Mouse (Mus musculus): Measurements from ENCODE around the gene Gsto1.
A peak's percentile ranks its signal among the peaks of the same experiment; 100 is the strongest.

The Gsto1 gene

GRCm38 (mm10) chr19:47890489-47891130, 35.8 kb downstream of the Gsto1 start:
- DNase-seq (ENCODE audit: low spot score): no peak

- no peak for DNase-seq (ENCODE audit: low spot score)
Observed at GRCm38 (mm10) chr19:47891562-47892312, 37.0 kb downstream of the Gsto1 start.

GRCm38 (mm10) chr19:47893092-47893491, 38.3 kb downstream of the Gsto1 start:
- DNase-seq (ENCODE audit: low spot score): no peak

- DNase-seq (ENCODE audit: low spot score): no peak
Observed at GRCm38 (mm10) chr19:47898472-47899079, 43.8 kb downstream of the Gsto1 start.

- no peak for DNase-seq (ENCODE audit: low spot score)
Observed at GRCm38 (mm10) chr19:47900012-47900411, 45.2 kb downstream of the Gsto1 start.

GRCm38 (mm10) chr19:47900558-47900957, 45.8 kb downstream of the Gsto1 start:
- DNase-seq (ENCODE audit: low spot score): no peak

GRCm38 (mm10) chr19:47902316-47903201, 47.8 kb downstream of the Gsto1 start:
- no peak for DNase-seq (ENCODE audit: low spot score)

GRCm38 (mm10) chr19:47903679-47904078, 48.9 kb downstream of the Gsto1 start:
- no peak for DNase-seq (ENCODE audit: low spot score)

- no peak for DNase-seq (ENCODE audit: low spot score)
Observed at GRCm38 (mm10) chr19:47905081-47905480, 50.3 kb downstream of the Gsto1 start.

- DNase-seq (ENCODE audit: low spot score): no peak
Observed at GRCm38 (mm10) chr19:47905603-47906002, 50.8 kb downstream of the Gsto1 start.

- DNase-seq (ENCODE audit: low spot score): no peak
Observed at GRCm38 (mm10) chr19:47907596-47907995, 52.8 kb downstream of the Gsto1 start.

- DNase-seq (ENCODE audit: low spot score): no peak
Observed at GRCm38 (mm10) chr19:47908961-47909371, 54.2 kb downstream of the Gsto1 start.

- DNase-seq (ENCODE audit: low spot score): peak; percentile 51
Observed at GRCm38 (mm10) chr19:47909387-47910116, 54.8 kb downstream of the Gsto1 start.

- DNase-seq (ENCODE audit: low spot score): no peak
Observed at GRCm38 (mm10) chr19:47910117-47910618, 55.4 kb downstream of the Gsto1 start.

GRCm38 (mm10) chr19:47910751-47911150, 56.0 kb downstream of the Gsto1 start:
- no peak for DNase-seq (ENCODE audit: low spot score)

- no peak for DNase-seq (ENCODE audit: low spot score)
Observed at GRCm38 (mm10) chr19:47913344-47913743, 58.6 kb downstream of the Gsto1 start.

GRCm38 (mm10) chr19:47914191-47914590, 59.4 kb downstream of the Gsto1 start:
- DNase-seq (ENCODE audit: low spot score): no peak

Measured in embryo, embryonic 10 days (tissue).